Mouse (Mus musculus) cerebellum, postnatal 4 days (tissue): ENCODE data around the gene Olfr911-ps1.

Experiments
- DNase-seq, 2 experiments: peaks; one replicate each; pipeline ENCODE4 v3.0.0; 2022; ENCODE audit warnings: low spot score in 2 of 2, mixed read lengths in 1 of 2

The Olfr911-ps1 gene

DNA sequence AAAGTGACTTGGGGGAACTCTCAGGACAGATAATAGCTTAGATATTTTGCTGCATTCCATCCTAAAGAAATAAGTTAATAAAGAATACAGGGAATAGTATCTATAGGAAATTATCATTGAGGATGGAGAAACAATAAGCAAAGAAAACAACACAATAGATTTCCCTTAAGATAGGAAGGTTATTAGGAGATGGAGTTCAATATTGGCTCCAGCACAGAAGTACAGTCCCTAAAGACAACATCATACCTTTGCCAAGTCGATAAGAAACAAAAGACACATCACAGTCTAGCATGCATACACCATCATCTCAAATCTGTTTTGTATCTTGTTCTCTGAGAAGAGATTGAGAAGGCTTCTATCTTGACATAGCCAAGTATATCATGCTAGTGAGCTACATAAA is at the start of gene Olfr911-ps1:
TSS of gene Olfr911-ps1 (plus strand) at position 301 of the 400 bp plus-strand sequence.
- DNase-seq = no peak

DNA sequence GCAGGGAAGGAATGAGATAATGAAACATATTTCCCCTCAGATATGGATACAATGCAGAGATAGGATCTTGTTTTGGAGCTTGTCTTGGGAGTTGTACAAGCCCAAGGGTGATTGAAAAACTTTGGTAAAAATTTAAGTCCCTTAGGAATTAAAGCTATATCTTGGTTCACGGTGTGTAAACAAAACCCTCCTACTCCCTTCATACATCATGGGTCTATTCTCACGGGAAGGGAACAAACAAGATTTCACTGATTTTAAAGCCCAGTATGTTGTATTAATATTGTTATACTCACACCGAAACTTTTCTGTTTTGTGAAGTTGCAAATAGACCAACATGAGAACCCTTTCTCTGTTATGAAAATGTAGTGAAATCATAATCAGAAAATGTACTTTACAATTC is 34.6 kb upstream of the Olfr911-ps1 start, which contains the start of gene Olfr906:
TSS of gene Olfr906 (plus strand) at position 301 of the 400 bp plus-strand sequence.
- no peak for DNase-seq

DNA sequence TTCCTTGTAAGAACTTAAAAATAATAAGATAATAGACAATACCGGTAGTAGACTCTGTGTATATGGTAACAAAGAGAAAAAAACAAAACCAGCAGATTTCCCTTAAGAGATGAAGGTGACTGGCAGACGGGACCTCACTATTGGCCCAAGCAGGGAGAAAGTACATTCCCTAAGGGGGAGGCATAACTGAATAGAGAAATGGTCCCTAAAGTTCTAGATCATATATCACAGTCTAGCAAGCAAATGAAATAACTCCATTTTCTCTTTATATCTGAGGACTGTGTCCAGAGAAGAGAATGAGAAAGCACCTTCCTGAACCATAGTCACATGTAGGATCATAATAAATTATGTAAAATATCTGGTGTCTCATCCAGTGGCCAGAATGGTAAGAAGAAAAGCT is 25.9 kb upstream of the Olfr911-ps1 start, which contains the start of gene Olfr907:
TSS of gene Olfr907 (plus strand) at position 301 of the 400 bp plus-strand sequence.
- no peak for DNase-seq

DNA sequence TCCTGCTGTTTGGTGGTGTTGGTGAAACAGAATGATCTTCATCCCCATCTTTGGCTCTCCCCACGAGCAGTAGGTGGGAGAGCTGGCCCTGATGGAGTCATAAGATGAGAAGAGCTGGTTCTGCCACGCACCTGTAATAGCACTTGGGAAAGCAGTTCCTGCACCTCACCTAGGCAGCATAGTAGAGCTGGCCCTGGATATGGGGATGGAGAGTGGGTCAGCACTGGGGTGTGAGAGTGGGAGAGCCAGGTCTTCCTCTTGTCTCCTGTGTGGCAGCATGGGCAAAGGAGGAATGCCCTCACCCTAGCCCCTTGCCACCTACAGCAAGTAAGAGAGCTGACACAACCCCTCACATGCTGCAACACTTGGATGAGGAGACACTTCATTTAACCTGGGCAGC is 9.0 kb upstream of the Olfr911-ps1 start:
- no peak for DNase-seq

DNA sequence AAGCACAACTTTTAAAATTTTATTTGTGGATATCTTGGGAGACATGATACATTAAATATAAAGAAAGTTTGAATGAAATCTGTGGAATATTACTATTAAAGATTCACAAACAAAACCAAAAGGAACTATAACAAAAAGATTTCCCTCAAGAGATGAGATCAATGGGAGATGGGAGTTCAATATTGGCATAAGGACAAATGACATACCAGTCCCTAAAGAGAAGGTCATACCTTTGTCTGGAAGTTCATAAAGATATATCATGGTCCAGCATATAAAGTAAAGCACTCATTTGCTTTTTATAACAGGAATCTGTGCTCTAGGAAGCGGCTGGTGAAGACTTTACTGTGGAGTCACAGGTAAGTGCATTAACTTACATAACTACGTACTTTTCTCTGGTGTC is 16.2 kb downstream of the Olfr911-ps1 start, which contains the start of gene Olfr910:
TSS of gene Olfr910 (plus strand) at position 301 of the 400 bp plus-strand sequence.
- no peak for DNase-seq
